Mouse (Mus musculus) stomach, embryonic 16.5 days (tissue): ENCODE measurements at regions not wholly inside any gene's neighbourhood (a gene's known extent, or its start where the extent isn't known, plus 50 kb on each side); places are given as distances from the start of the nearest gene placed in this dataset.
A peak's percentile ranks its signal among the peaks of the same experiment; 100 is the strongest.

ENCODE experiments used
- ATAC-seq: fragments of 200-750 bp; cut with Nextera tagmentation; 2 replicates; pipeline ENCODE4 v1.8.0; 2017; ENCODE audit warnings: moderate number of reproducible peaks, moderate TSS enrichment; ENCODE audit not compliant: insufficient read depth, low FRiP score
- H3K27ac ChIP-seq: fragments of 300-500 bp; sonication (generic); 2 replicates; pipeline ENCODE4 v1.5.1; 2014; ENCODE audit warnings: low read length
- H3K27me3 ChIP-seq: fragments of 300-500 bp; sonication (generic); 2 replicates; pipeline ENCODE4 v1.6.1; 2014; ENCODE audit warnings: low read length, control low read depth, mixed read lengths; ENCODE audit not compliant: control insufficient read depth, insufficient read depth
- H3K36me3 ChIP-seq: fragments of 300-500 bp; sonication (generic); 2 replicates; pipeline ENCODE4 v1.6.1; 2014; ENCODE audit warnings: low read length; ENCODE audit not compliant: control insufficient read depth, insufficient read depth
- H3K4me1 ChIP-seq: fragments of 300-500 bp; sonication (generic); 2 replicates; pipeline ENCODE4 v1.6.1; 2014; ENCODE audit warnings: low read length, control low read depth, mixed read lengths; ENCODE audit not compliant: control insufficient read depth, insufficient read depth
- H3K4me2 ChIP-seq: fragments of 300-500 bp; sonication (generic); 2 replicates; pipeline ENCODE4 v1.6.1; 2014; ENCODE audit warnings: low read depth, low read length, mixed read lengths
- H3K4me3 ChIP-seq: fragments of 300-500 bp; sonication (generic); replicated peaks from 2 replicates; pipeline ENCODE4 v1.5.1; 2014; ENCODE audit warnings: mild to moderate bottlenecking, low read length
- H3K9ac ChIP-seq: fragments of 300-500 bp; sonication (generic); 2 replicates; pipeline ENCODE4 v1.6.1; 2014; ENCODE audit warnings: low read length
- H3K9me3 ChIP-seq: fragments of 300-500 bp; sonication (generic); replicated peaks from 2 replicates; pipeline ENCODE4 v1.6.1; 2016; ENCODE audit warnings: low read length, control low read depth; ENCODE audit not compliant: control insufficient read depth
- WGBS: fragments of 180-500 bp; shearing (Covaris S2); extraction: QIAGEN DNeasy Blood & Tissue Kit; methylation state at CpG from one replicate; pipeline ENCODE4 v1.1.7; 2014; 5-methylcytosine and 5-hydroxymethylcytosine counted together

DNA sequence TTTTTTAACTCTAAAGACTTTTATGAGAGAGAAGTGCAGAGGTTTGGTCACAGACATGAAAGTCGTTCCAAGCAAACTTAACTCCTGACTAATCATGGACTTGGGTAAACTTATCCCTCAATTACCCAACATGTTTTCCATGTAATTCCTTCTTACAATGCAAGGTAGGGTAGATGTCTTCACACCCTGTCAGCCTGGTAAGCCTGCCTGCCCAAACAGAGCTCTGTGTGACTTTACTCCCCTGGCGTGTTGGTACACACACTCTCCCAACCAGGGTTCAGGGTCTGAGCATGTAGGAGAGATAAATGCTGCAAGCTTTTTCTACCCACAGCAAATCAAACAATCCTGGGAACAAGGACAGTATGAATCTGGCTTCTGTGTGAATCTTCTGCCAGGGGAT, 192.1 kb upstream of the Camk1g start:
- Histone ChIP-seq H3K9me3 (no peaks in the 10 kb centered on the region), H3K27ac (peak overlapping the region; percentile 61)
- 65% methylated on average over 2 of the region's 2 CpGs for WGBS

DNA sequence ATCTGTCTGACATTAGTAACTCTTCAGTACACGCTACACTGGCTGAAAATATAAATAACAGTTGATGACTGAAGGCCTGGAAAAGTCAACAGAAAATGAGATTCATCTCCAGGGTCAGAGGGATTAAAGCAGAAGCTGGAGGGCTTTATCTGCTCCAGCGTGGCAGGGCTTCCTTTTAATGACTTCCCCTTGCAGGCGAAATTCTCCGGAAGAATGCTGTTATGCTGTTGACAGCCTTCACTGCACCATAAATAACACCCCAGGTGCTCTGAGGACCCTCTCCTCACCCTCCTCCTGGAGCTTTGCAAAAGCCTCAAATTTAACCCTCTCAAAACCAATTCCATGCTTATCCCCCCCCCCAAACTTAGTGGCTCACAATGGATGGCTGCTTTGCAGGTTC, 188.0 kb upstream of the Camk1g start:
- WGBS = 37% methylated on average over 4 of the region's 4 CpGs

More for the DNA sequence above, 192.1 kb upstream of the Camk1g start:
- H3K4me1 ChIP-seq = no peaks in the 10 kb centered on the region; the same call in 1 of the 2 replicates
- H3K27me3 ChIP-seq = no peaks in the 10 kb centered on the region
- no peak overlapping the region for H3K4me3 ChIP-seq
- H3K36me3 ChIP-seq = no peaks in the 10 kb centered on the region
- peak; percentile 74; the same call in 1 of the 2 replicates for ATAC-seq
- no peak overlapping the region for H3K9ac ChIP-seq
- no peak overlapping the region for H3K4me2 ChIP-seq

DNA sequence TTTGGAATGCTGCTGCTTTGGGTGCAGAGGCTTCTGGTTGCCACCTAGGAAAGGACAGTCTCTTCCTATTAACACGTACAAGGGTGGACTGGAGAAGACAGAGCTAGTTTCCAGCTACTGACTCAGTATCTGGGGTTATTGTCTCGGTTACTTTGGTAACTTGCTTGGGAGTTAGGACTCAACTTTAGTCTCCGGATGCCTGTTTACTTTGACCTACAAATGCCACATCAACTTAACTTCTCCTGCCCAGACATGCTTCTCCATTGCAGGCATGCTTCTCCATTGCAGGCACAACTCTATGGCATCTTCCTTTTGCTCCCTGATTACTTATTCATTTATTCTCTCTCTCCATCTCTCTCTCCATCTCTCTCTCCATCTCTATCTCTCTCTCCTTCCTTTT, 184.6 kb upstream of the Camk1g start:
- Histone ChIP-seq H3K9me3 (no peaks in the 10 kb centered on the region), H3K4me2 (no peak overlapping the region), H3K4me3 (no peak overlapping the region), H3K36me3 (no peaks in the 10 kb centered on the region), H3K4me1 (no peaks in the 10 kb centered on the region; the same call in 1 of the 2 replicates), H3K9ac (no peak overlapping the region), H3K27ac (no peak overlapping the region), H3K27me3 (no peaks in the 10 kb centered on the region)
- no peak for ATAC-seq
- 65% methylated on average over 3 of the region's 3 CpGs for WGBS

More for the DNA sequence above, 188.0 kb upstream of the Camk1g start:
- no peaks in the 10 kb centered on the region; the same call in 1 of the 2 replicates for H3K4me1 ChIP-seq
- H3K4me2 ChIP-seq = no peak overlapping the region
- no peaks in the 10 kb centered on the region for H3K27me3 ChIP-seq
- H3K9ac ChIP-seq = no peak overlapping the region
- no peaks in the 10 kb centered on the region for H3K9me3 ChIP-seq
- no peak overlapping the region for H3K4me3 ChIP-seq
- no peaks in the 10 kb centered on the region for H3K36me3 ChIP-seq
- H3K27ac ChIP-seq = no peak overlapping the region
- ATAC-seq = no peak

DNA sequence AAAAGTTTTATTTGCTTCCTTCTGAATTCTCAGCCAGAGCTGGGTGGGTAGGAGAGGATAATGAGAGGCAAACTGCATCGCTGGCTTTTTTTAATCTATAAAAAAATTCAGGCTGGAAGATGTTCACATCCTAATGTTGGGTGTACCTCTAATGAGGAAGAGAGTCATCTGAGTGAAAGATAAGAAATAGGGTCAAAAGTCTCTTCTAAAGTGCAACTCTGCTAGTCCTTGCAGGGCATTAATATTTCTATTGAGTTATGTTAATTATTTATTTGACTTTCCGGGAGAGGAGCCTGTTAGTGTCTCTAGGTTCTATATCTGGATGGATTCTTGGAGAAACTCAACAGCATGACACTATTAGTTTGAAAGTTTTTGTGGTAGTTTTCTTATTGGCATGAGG, 182.2 kb upstream of the Camk1g start:
- WGBS = 51% methylated on average over 2 of the region's 2 CpGs
- H3K4me2 ChIP-seq = no peak overlapping the region
- no peak overlapping the region for H3K9ac ChIP-seq
- H3K27me3 ChIP-seq = no peaks in the 10 kb centered on the region
- no peaks in the 10 kb centered on the region for H3K4me1 ChIP-seq
- no peaks in the 10 kb centered on the region for H3K9me3 ChIP-seq
- no peak overlapping the region for H3K4me3 ChIP-seq
- H3K36me3 ChIP-seq = no peaks in the 10 kb centered on the region
- no peak overlapping the region for H3K27ac ChIP-seq
- no peak for ATAC-seq

DNA sequence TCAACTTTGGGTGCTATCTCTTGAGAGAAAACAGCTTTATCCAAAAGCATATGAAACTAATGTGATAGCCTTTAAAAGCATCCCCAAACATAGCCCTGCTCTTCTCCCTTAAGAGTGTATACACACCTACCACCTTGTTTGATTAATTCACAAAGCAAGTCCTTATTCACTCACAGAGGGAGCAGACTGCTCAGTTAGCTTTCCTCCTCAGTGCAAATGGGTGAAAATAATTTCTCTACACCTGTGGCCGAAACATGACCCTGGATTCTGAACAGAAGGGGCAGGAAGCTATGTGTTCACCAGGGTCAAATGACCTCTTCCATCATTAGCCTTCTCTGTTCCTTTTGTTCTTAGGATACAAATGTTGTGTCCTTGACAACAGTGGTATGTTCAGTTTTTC, 181.2 kb upstream of the Camk1g start:
- no peaks in the 10 kb centered on the region for H3K36me3 ChIP-seq
- 57% methylated on average over 1 of the region's 1 CpGs for WGBS
- H3K9ac ChIP-seq = no peak overlapping the region
- no peaks in the 10 kb centered on the region for H3K4me1 ChIP-seq
- H3K27ac ChIP-seq = peak overlapping the region; percentile 68
- no peaks in the 10 kb centered on the region for H3K9me3 ChIP-seq
- H3K27me3 ChIP-seq = no peaks in the 10 kb centered on the region
- no peak overlapping the region for H3K4me3 ChIP-seq
- H3K4me2 ChIP-seq = no peak overlapping the region
- ATAC-seq = no peak

DNA sequence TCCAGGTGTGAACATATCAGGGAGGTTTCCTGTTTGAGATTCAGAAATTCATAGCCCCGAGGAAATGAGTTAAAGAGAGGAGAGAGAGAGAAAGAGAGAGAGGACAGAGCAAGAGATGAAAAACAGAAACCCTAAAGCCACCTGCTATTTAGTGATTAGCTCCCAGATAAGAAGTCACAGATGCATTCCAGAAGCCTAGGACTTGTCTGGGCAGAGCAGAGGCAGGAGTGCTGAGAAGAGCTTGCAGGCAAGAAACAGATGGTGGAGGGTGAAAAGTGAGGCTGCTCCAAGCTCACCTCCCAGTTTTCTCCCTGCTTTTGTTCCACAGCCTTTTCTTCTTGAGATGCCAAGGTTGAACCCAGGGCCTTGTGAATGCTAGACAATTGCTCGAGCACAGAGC, 180.7 kb upstream of the Camk1g start:
- H3K9me3 ChIP-seq = no peaks in the 10 kb centered on the region
- 20% methylated on average over 2 of the region's 2 CpGs for WGBS
- no peak for ATAC-seq
- no peak overlapping the region for H3K4me3 ChIP-seq
- H3K27me3 ChIP-seq = no peaks in the 10 kb centered on the region
- no peaks in the 10 kb centered on the region for H3K36me3 ChIP-seq
- H3K9ac ChIP-seq = no peak overlapping the region
- H3K4me2 ChIP-seq = no peak overlapping the region
- H3K4me1 ChIP-seq = no peaks in the 10 kb centered on the region
- H3K27ac ChIP-seq = peak overlapping the region; percentile 68

DNA sequence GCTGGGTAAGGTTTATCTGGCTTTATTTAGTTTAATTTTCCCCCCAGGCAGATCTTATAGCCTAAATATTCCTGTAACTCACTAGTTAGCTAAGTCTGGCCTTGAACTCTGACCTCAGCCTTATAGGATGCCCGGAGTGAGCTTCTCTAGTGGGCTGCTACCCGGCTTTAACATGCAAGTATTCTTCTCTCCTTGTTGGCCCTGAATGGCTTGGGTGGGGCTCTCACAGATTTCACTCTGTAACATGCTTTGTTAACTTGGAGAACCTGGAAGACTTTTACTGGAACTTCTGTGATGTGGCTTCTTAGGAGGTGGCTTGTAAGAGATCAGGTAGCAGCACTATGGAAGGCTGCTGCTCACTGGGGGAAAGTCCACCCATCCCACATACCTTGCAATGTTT, 177.3 kb upstream of the Camk1g start:
- no peak for ATAC-seq
- H3K4me1 ChIP-seq = peaks cover 4% of the 10 kb centered on the region; the same call in 1 of the 2 replicates
- no peaks in the 10 kb centered on the region for H3K27me3 ChIP-seq
- H3K27ac ChIP-seq = peak overlapping the region; percentile 55; the same call in 1 of the 2 replicates
- no peak overlapping the region for H3K9ac ChIP-seq
- H3K9me3 ChIP-seq = no peaks in the 10 kb centered on the region
- WGBS = 77% methylated on average over 2 of the region's 2 CpGs
- no peak overlapping the region for H3K4me3 ChIP-seq
- no peaks in the 10 kb centered on the region for H3K36me3 ChIP-seq
- H3K4me2 ChIP-seq = no peak overlapping the region

DNA sequence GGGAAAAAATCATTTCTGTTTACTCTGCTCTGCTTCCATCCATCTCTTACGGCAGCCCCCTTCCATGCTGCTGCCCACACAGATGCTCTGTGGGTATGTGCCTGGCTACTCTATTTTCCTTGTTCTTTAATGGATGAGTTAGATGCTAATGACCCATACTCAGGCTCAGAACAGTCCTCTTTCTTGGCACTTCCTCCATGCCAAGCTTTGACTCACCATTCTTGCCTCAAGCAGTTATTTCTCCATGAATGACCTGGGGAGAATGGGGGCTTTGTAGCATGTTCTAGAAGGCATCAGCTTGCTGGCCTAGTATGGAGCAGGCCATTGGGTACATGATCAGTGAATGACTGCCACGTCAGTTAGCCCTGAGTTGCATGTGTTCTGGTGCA, 175.9 kb upstream of the Camk1g start:
- H3K27ac ChIP-seq = no peak overlapping the region
- 82% methylated on average over 2 of the region's 2 CpGs for WGBS
- H3K9me3 ChIP-seq = no peaks in the 10 kb centered on the region
- no peak overlapping the region for H3K9ac ChIP-seq
- H3K4me3 ChIP-seq = no peak overlapping the region
- ATAC-seq = no peak
- H3K36me3 ChIP-seq = no peaks in the 10 kb centered on the region
- no peaks in the 10 kb centered on the region for H3K27me3 ChIP-seq
- peaks cover 4% of the 10 kb centered on the region; the same call in 1 of the 2 replicates for H3K4me1 ChIP-seq
- H3K4me2 ChIP-seq = no peak overlapping the region

DNA sequence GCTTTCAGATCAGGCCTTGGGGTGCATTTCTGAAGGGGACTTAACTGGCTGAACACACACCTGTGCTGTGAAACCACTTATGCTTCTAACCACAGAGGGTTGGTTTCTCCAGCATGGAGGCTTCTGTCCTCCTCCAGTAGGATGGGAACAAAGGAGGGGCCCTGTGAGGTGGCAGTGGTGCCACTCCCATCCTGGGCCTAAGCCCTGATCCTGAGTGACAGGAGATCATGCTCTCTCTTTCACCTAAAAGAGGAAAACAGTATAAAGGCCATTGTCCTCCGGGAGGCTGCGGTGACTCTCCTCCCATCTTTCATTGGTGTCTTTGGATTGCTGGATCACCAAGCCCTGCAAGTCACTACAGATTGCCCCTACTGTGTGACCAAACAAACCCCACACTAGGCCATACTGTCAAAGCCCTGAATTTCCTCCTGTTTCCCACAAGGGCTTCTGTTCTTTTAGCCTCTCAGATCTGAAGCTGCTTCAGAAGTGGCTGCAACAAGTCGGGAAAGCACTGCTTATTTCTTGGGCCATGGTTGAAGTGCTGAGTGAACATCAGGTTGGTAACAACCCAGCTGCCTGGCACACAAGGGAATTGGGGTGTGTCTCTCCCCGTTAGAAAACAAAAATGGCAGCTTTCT, 175.4 kb upstream of the Camk1g start:
- H3K4me3 ChIP-seq = no peak overlapping the region
- H3K4me2 ChIP-seq = no peak overlapping the region
- no peaks in the 10 kb centered on the region for H3K36me3 ChIP-seq
- H3K27me3 ChIP-seq = no peaks in the 10 kb centered on the region
- no peak overlapping the region for H3K27ac ChIP-seq
- H3K9me3 ChIP-seq = no peaks in the 10 kb centered on the region
- 67% methylated on average over 4 of the region's 4 CpGs for WGBS
- ATAC-seq = 0 out of 2 replicates have a peak, but pooled peaks have one; percentile 30
- H3K4me1 ChIP-seq = peaks cover 4% of the 10 kb centered on the region; the same call in 1 of the 2 replicates
- H3K9ac ChIP-seq = no peak overlapping the region
